Mouse (Mus musculus): ENCODE measurements around the gene Snx11. TPM values are rescaled to one million over a fixed set of nuclear protein-coding genes. Genes with fewer than 3 reads are reported as not detected.
"Not testable (repeated sequence)": the region's sequence is repeated elsewhere in the genome, so short reads cannot be mapped to it uniquely, and the experiment has no call there.

Snx11 gene
- polyA plus RNA-seq, 1 experiment = 16.8 TPM

GRCm38 (mm10) chr11:96795491-96795890 lies 18.1 kb upstream of the Snx11 start:
- Histone ChIP-seq H3K36me3 (ENCODE audit: control insufficient read depth, insufficient read depth, low read length) (peaks cover 1% of the 10 kb centered on the region), H3K27ac (ENCODE audit: control insufficient read depth, insufficient read depth, low read depth, low read length) (no peak overlapping the region), H3K4me3 (ENCODE audit: control insufficient read depth, low read depth, low read length) (no peak overlapping the region), H3K27me3 (ENCODE audit: control insufficient read depth, insufficient read depth, low read length) (no peaks in the 10 kb centered on the region), H3K4me1 (ENCODE audit: control insufficient read depth, insufficient read depth, low read length) (peaks cover 2% of the 10 kb centered on the region)
- TF ChIP-seq POLR2A (IDR thresholded peaks at IDR 0.05; ENCODE audit: control insufficient read depth, low read depth, low read length) (no peak), CTCF (IDR thresholded peaks at IDR 0.05; ENCODE audit: control insufficient read depth, insufficient read depth, insufficient replicate concordance, low read depth, low read length) (no peak)

- peaks cover 1% of the 10 kb centered on the region for H3K36me3 ChIP-seq (ENCODE audit: control insufficient read depth, insufficient read depth, low read length)
- TF ChIP-seq CTCF (IDR thresholded peaks at IDR 0.05; ENCODE audit: control insufficient read depth, insufficient read depth, insufficient replicate concordance, low read depth, low read length) (no peak), POLR2A (IDR thresholded peaks at IDR 0.05; ENCODE audit: control insufficient read depth, low read depth, low read length) (no peak)
- no peak overlapping the region for H3K27ac ChIP-seq (ENCODE audit: control insufficient read depth, insufficient read depth, low read depth, low read length)
- no peak overlapping the region for H3K4me3 ChIP-seq (ENCODE audit: control insufficient read depth, low read depth, low read length)
- H3K27me3 ChIP-seq (ENCODE audit: control insufficient read depth, insufficient read depth, low read length) = no peaks in the 10 kb centered on the region
- H3K4me1 ChIP-seq (ENCODE audit: control insufficient read depth, insufficient read depth, low read length) = peaks cover 7% of the 10 kb centered on the region
Observed at GRCm38 (mm10) chr11:96790681-96791080, 13.3 kb upstream of the Snx11 start.

GRCm38 (mm10) chr11:96789990-96790389 lies 12.6 kb upstream of the Snx11 start:
- Histone ChIP-seq H3K36me3 (ENCODE audit: control insufficient read depth, insufficient read depth, low read length) (peaks cover 1% of the 10 kb centered on the region), H3K4me3 (ENCODE audit: control insufficient read depth, low read depth, low read length) (peak overlapping the region; percentile 100), H3K27me3 (ENCODE audit: control insufficient read depth, insufficient read depth, low read length) (no peaks in the 10 kb centered on the region), H3K4me1 (ENCODE audit: control insufficient read depth, insufficient read depth, low read length) (peaks cover 7% of the 10 kb centered on the region), H3K27ac (ENCODE audit: control insufficient read depth, insufficient read depth, low read depth, low read length) (peak overlapping the region; percentile 100)
- TF ChIP-seq POLR2A (IDR thresholded peaks at IDR 0.05; ENCODE audit: control insufficient read depth, low read depth, low read length) (no peak), CTCF (IDR thresholded peaks at IDR 0.05; ENCODE audit: control insufficient read depth, insufficient read depth, insufficient replicate concordance, low read depth, low read length) (no peak)

GRCm38 (mm10) chr11:96788871-96789795 lies 11.8 kb upstream of the Snx11 start, which contains the start of gene Cbx1:
Gene Cbx1 (plus strand): TSS chr11:96789127.
- peaks cover 1% of the 10 kb centered on the region for H3K36me3 ChIP-seq (ENCODE audit: control insufficient read depth, insufficient read depth, low read length)
- peak within 1 kb of the TSS; percentile 100 for H3K4me3 ChIP-seq (ENCODE audit: control insufficient read depth, low read depth, low read length)
- H3K4me1 ChIP-seq (ENCODE audit: control insufficient read depth, insufficient read depth, low read length) = peaks cover 7% of the 10 kb centered on the region
- no peaks in the 10 kb centered on the region for H3K27me3 ChIP-seq (ENCODE audit: control insufficient read depth, insufficient read depth, low read length)
- peak within 1 kb of the TSS; percentile 100 for H3K27ac ChIP-seq (ENCODE audit: control insufficient read depth, insufficient read depth, low read depth, low read length)
- no peak for TF ChIP-seq CTCF (IDR thresholded peaks at IDR 0.05; ENCODE audit: control insufficient read depth, insufficient read depth, insufficient replicate concordance, low read depth, low read length)
- peak; percentile 93 for TF ChIP-seq POLR2A (IDR thresholded peaks at IDR 0.05; ENCODE audit: control insufficient read depth, low read depth, low read length)

GRCm38 (mm10) chr11:96786731-96787450 lies 9.5 kb upstream of the Snx11 start:
- Histone ChIP-seq H3K27me3 (ENCODE audit: control insufficient read depth, insufficient read depth, low read length) (no peaks in the 10 kb centered on the region), H3K4me3 (ENCODE audit: control insufficient read depth, low read depth, low read length) (peak overlapping the region; percentile 54), H3K4me1 (ENCODE audit: control insufficient read depth, insufficient read depth, low read length) (peaks cover 7% of the 10 kb centered on the region), H3K27ac (ENCODE audit: control insufficient read depth, insufficient read depth, low read depth, low read length) (no peak overlapping the region), H3K36me3 (ENCODE audit: control insufficient read depth, insufficient read depth, low read length) (peaks cover 1% of the 10 kb centered on the region)
- no peak for TF ChIP-seq CTCF (IDR thresholded peaks at IDR 0.05; ENCODE audit: control insufficient read depth, insufficient read depth, insufficient replicate concordance, low read depth, low read length)
- TF ChIP-seq POLR2A (IDR thresholded peaks at IDR 0.05; ENCODE audit: control insufficient read depth, low read depth, low read length) = no peak

GRCm38 (mm10) chr11:96784847-96785246 lies 7.5 kb upstream of the Snx11 start:
- H3K4me1 ChIP-seq (ENCODE audit: control insufficient read depth, insufficient read depth, low read length); H3K36me3 ChIP-seq (ENCODE audit: control insufficient read depth, insufficient read depth, low read length); H3K4me3 ChIP-seq (ENCODE audit: control insufficient read depth, low read depth, low read length); H3K27me3 ChIP-seq (ENCODE audit: control insufficient read depth, insufficient read depth, low read length); H3K27ac ChIP-seq (ENCODE audit: control insufficient read depth, insufficient read depth, low read depth, low read length): not testable (repeated sequence)
- TF ChIP-seq CTCF (IDR thresholded peaks at IDR 0.05; ENCODE audit: control insufficient read depth, insufficient read depth, insufficient replicate concordance, low read depth, low read length) = peak; percentile 66; the same call in 1 of the 2 replicates

- no peak overlapping the region for H3K4me3 ChIP-seq (ENCODE audit: control insufficient read depth, low read depth, low read length)
- no peak overlapping the region for H3K27ac ChIP-seq (ENCODE audit: control insufficient read depth, insufficient read depth, low read depth, low read length)
- H3K36me3 ChIP-seq (ENCODE audit: control insufficient read depth, insufficient read depth, low read length) = no peaks in the 10 kb centered on the region
- TF ChIP-seq CTCF (IDR thresholded peaks at IDR 0.05; ENCODE audit: control insufficient read depth, insufficient read depth, insufficient replicate concordance, low read depth, low read length) (no peak), POLR2A (IDR thresholded peaks at IDR 0.05; ENCODE audit: control insufficient read depth, low read depth, low read length) (no peak)
- no peaks in the 10 kb centered on the region for H3K27me3 ChIP-seq (ENCODE audit: control insufficient read depth, insufficient read depth, low read length)
- peaks cover 5% of the 10 kb centered on the region for H3K4me1 ChIP-seq (ENCODE audit: control insufficient read depth, insufficient read depth, low read length)
Observed at GRCm38 (mm10) chr11:96781425-96781824, 4.1 kb upstream of the Snx11 start.
